Mouse (Mus musculus) kidney, adult 18-20 months (tissue): Measurements from ENCODE around the gene Msmb.
"Not testable (repeated sequence)": the region's sequence is repeated elsewhere in the genome, so short reads cannot be mapped to it uniquely, and the experiment has no call there.

Experiments used
- DNase-seq: peaks from one replicate; pipeline ENCODE4 v3.0.0; 2021

Gene Msmb

GRCm38 (mm10) chr14:32146578-32146977 lies 4.8 kb downstream of the Msmb start:
- DNase-seq: no peak

GRCm38 (mm10) chr14:32150872-32151271 lies 9.0 kb downstream of the Msmb start:
- no peak for DNase-seq

GRCm38 (mm10) chr14:32152243-32152965 lies 10.6 kb downstream of the Msmb start:
- no peak for DNase-seq

- no peak for DNase-seq
Measured at GRCm38 (mm10) chr14:32153156-32153555, 11.3 kb downstream of the Msmb start.

GRCm38 (mm10) chr14:32154758-32155157 lies 12.9 kb downstream of the Msmb start:
- DNase-seq: no peak

GRCm38 (mm10) chr14:32159150-32159670 lies 17.4 kb downstream of the Msmb start:
- no peak for DNase-seq

- peak; percentile 99 for DNase-seq
Measured at GRCm38 (mm10) chr14:32159690-32160246, 17.9 kb downstream of the Msmb start, which contains the start of gene Ncoa4. Ncoa4 (plus strand) TSS chr14:32159865.

- DNase-seq: peak; percentile 25
Measured at GRCm38 (mm10) chr14:32160563-32160962, 18.7 kb downstream of the Msmb start.

- no peak for DNase-seq
Measured at GRCm38 (mm10) chr14:32161090-32161885, 19.5 kb downstream of the Msmb start.

- DNase-seq: no peak
Measured at GRCm38 (mm10) chr14:32162231-32162630, 20.4 kb downstream of the Msmb start.

- no peak for DNase-seq
Measured at GRCm38 (mm10) chr14:32163203-32163888, 21.5 kb downstream of the Msmb start.

- DNase-seq: no peak
Measured at GRCm38 (mm10) chr14:32164173-32165051, 22.6 kb downstream of the Msmb start.

- DNase-seq: peak; percentile 94
Measured at GRCm38 (mm10) chr14:32165278-32166061, 23.6 kb downstream of the Msmb start.

- DNase-seq: no peak
Measured at GRCm38 (mm10) chr14:32166062-32166441, 24.2 kb downstream of the Msmb start.

- no peak for DNase-seq
Measured at GRCm38 (mm10) chr14:32166840-32167239, 25.0 kb downstream of the Msmb start.

GRCm38 (mm10) chr14:32167326-32167725 lies 25.5 kb downstream of the Msmb start:
- DNase-seq: no peak

GRCm38 (mm10) chr14:32168653-32169231 lies 26.9 kb downstream of the Msmb start:
- DNase-seq: no peak

- DNase-seq: no peak
Measured at GRCm38 (mm10) chr14:32170137-32170536, 28.3 kb downstream of the Msmb start.

GRCm38 (mm10) chr14:32175310-32175709 lies 33.5 kb downstream of the Msmb start:
- no peak for DNase-seq

- DNase-seq: not testable (repeated sequence)
Measured at GRCm38 (mm10) chr14:32176590-32176989, 34.8 kb downstream of the Msmb start.
